Mouse (Mus musculus) mouse trophoblast stem cell (cell line): ENCODE results near the gene Lrrc42.

Experiments
- in situ Hi-C, 2 experiments: fragments of 300-500 bp; cut with MseI, MboI; formaldehyde crosslinking; loops; 2 replicates in 1 of 2; 3 replicates in 1 of 2; pipeline ENCODE4 v1.15.1; 2025

Gene Lrrc42

DNA sequence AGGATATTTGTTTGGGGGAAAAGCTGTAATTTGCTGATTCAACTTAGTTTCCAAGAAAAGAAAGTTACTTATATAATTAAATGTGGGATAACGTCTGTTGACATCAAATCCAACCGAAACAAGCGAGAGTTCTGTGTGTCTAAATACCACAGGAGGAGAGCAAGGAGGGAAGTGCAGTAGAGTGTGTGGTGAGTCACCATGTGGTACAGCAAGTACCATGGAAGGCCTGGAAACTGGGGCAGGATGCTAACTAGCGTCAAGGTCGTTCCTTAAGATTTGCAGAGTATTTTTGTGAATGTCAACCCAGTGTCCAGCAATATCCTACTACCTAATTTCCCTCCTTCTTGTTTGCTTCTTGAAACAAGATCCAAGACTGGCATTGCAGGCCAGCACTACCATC lies 55.3 kb downstream of the Lrrc42 start:
- in situ Hi-C loops: no loop called here

DNA sequence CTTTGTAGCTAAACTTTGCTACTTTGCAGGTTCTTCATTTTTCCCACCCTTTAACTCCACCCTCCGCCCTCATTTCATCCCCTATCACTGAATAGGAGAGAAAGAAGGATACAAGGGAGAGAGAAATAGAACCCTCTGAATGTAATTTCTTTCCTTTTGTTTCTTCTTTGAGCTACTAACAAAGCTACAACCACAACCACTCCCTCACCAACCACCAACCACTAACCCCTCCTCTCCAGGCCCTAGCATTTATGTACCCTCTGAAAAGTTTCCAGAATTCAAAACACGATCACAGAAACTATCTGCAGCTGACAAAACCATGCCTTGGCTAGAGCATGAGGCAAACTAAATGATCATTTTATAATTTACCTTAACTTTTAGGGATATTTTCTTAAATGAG lies 56.9 kb downstream of the Lrrc42 start:
- in situ Hi-C loops: no loop called here

DNA sequence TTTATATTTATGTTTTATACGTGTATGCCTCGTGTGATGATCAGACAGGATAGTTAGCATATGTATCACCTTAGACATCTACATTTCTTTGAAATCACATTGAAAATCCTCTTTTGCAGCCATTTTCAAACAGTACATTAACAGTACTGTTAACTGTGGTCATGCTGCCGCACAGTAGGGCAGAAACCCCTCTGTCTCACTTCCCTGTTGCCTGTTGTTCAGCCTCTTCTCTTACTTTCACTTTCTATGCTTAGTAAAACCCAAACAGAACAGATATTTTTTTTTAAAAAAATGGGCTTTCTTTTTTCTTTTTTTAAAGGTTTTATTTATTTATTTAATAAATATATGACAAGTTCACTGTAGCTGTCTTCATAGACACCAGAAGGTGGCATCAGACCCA lies 59.5 kb downstream of the Lrrc42 start:
- in situ Hi-C loops: no loop called here

DNA sequence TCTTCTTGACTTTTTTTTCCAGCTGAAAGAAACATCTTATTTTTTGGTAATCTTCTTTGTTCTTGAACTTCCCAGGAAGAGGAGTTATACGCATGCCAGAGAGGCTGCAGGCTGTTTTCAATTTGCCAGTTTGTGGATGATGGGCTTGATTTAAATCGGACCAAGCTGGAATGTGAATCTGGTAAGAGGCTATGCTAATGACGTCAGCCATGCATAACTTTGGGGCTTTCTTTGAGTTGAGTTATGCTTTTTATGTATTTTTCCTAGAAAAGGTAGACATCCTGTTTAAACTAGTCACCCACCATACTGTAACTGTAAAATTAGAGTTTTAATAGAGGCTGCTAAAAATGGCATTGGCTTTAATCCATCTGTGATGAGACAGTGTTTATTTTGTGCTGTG lies 67.6 kb downstream of the Lrrc42 start:
- in situ Hi-C loops: no loop called here
